In genomic region chr17:86323310-86323709, GRCm38 (mm10) we compare ENCODE assay signal across 12 mouse cellular contexts.
DNase-seq lines count a peak whose midpoint lies in the region; ATAC-seq and TF ChIP-seq lines count a peak whose summit lies in the region.
"Had no signal": no experiment of that assay in that cellular context is flagged by ENCODE, and none has a peak within 500 bp of the region (broad histone marks: within the 10 kb centered on the region; RNA-seq: fewer than 3 reads in every experiment).

No protein-coding gene starts in this region.

- H3K27ac ChIP-seq in layer of hippocampus, adult 2 months, result peak overlapping the region; percentile 36; the same call in 1 of the 2 replicates
- peak overlapping the region; percentile 44; the same call in 1 of the 2 replicates for H3K27ac ChIP-seq in embryonic facial prominence, embryonic 10.5 days (replicated peaks)
- H3K27ac ChIP-seq: liver, embryonic 14.5 days had no signal

- peaks cover 3% of the 10 kb centered on the region; the same call in 1 of the 2 replicates for H3K9me3 ChIP-seq in embryonic facial prominence, embryonic 10.5 days

- no peaks in the 10 kb centered on the region for H3K27me3 ChIP-seq in embryonic facial prominence, embryonic 10.5 days (replicated peaks; ENCODE audit: low read depth, poor library complexity, severe bottlenecking)

- DNase-seq in layer of hippocampus, adult 2 months (ENCODE audit: low spot score in 2 of 2), result no peak
- DNase-seq in layer of hippocampus, adult 8-10 months (ENCODE audit: low spot score in 2 of 2), result no peak
- peak; percentile 28 to 51 for DNase-seq in CD8-positive naive resting alpha-beta T cell, adult 2 months (ENCODE audit: low read depth in 2 of 2, low spot score in 2 of 2)
- no peak for DNase-seq in embryonic facial prominence, embryonic 10.5 days (ENCODE audit: low spot score)
- no peak for DNase-seq in embryo, embryonic 11 days
- DNase-seq in ovary, adult 18-20 months (ENCODE audit: low spot score), result no peak
- DNase-seq: adrenal gland, adult 2 months; gastrocnemius, postnatal 10 days; kidney, postnatal 25 days had no signal

- ATAC-seq in neutrophil, adult 5-6 weeks (ENCODE audit: extremely low read depth, insufficient number of reproducible peaks, low FRiP score, poor library complexity, severe bottlenecking), result peak; percentile 52
- ATAC-seq: hindbrain, embryonic 16.5 days had no signal

- H3K4me1 ChIP-seq in embryonic facial prominence, embryonic 10.5 days, result peaks cover 38% of the 10 kb centered on the region

- TF ChIP-seq CTCF in layer of hippocampus, adult 2 months (conservative IDR thresholded peaks at IDR 0.05), result no peak

- WGBS in embryonic facial prominence, embryonic 10.5 days, result 56% methylated on average over 4 of the region's 4 CpGs

- no peak overlapping the region for H3K4me3 ChIP-seq in layer of hippocampus, adult 2 months
- H3K4me3 ChIP-seq in embryonic facial prominence, embryonic 10.5 days, result no peak overlapping the region

- H3K36me3 ChIP-seq in embryonic facial prominence, embryonic 10.5 days (replicated peaks), result no peaks in the 10 kb centered on the region

Comparison
In these comparisons a context has a peak if more than half of its experiments do, and no peak if none do; other contexts are left out.
1. DNase-seq: peak in CD8-positive naive resting alpha-beta T cell, adult 2 months (2 of 2); none in layer of hippocampus, adult 2 months (0 of 2), layer of hippocampus, adult 8-10 months (0 of 2), embryonic facial prominence, embryonic 10.5 days (single experiment), embryo, embryonic 11 days (single experiment) and ovary, adult 18-20 months (single experiment).